Mouse (Mus musculus): ENCODE results near the gene Cacfd1.

Cacfd1 gene

GRCm38 (mm10) chr2:27026857-27027617, 17.3 kb downstream of the Cacfd1 start:
- DNase-seq (ENCODE audit: low spot score) = no peak

DNA sequence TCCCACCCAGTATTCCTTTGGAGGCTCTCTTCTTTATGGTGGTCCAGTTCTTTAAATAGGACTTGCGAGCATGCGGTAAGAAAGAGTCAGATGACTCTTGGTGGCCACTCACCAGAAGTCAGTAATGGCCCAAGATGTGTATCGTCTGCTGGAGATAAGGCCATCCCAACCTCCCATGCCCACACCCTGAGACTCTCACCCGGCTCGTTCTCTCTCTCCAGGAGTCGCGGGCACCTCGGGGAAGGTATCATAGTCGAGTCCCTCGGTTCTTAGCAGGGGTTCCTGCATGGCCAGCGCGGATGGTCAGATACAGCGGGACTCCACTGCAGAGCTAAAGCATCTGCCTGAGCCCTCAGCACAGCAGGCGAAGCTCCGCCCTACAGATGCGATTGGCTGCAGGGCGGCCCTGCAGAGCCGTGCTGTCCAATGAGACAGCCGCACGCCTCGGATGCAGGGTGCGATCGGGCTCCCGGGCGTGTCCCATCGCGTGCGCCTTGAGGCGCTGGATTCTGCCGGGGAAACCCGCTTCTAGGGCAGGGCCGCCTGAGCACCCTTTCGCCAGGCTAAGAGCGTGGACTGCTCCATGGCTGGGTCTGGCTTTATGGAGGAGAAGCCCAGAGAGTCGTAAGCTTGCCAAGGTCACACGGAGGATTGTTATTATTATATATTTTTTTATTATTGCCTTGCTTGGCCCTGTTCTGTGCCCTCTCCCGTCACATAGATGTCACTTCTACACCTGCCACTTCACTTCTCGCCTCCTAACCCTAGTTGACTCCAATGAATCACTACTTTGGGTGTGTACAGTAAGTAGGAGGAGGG, 18.1 kb downstream of the Cacfd1 start, which contains the start of gene Slc2a6:
Gene Slc2a6 (minus strand): TSS at position 381 of the 819 bp plus-strand sequence.
- peak; percentile 92 for DNase-seq (ENCODE audit: low spot score)

DNA sequence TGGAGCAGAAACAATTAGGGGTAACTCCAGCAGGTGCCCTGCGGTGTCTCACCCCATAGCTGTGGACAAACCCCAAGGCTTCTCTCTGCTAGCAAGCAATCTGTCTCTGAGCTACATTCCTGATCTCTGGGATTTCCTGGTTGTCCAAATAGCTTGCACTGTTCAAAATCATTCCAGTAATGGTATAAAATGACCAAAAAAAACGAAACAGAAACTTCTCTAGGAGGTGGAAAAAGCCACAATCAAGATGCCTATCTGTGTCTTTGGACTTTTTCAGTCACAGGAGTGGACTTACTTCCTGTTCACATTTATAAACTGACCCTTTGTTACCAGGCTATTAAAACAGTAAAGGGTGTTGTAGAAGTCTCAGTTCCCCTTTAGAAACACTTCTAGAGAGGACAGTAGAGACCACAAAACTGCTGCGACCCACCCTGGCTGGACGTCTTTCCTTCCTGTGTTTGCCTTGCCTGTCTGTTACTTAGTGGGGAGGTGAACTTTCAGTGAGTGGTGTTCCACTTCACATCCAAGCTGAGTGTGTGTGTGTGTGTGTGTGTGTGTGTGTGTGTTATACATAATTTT, 18.8 kb downstream of the Cacfd1 start:
- DNase-seq (ENCODE audit: low spot score) = no peak

- DNase-seq (ENCODE audit: low spot score) = no peak
Measured at GRCm38 (mm10) chr2:27032361-27032760, 22.6 kb downstream of the Cacfd1 start.

DNA sequence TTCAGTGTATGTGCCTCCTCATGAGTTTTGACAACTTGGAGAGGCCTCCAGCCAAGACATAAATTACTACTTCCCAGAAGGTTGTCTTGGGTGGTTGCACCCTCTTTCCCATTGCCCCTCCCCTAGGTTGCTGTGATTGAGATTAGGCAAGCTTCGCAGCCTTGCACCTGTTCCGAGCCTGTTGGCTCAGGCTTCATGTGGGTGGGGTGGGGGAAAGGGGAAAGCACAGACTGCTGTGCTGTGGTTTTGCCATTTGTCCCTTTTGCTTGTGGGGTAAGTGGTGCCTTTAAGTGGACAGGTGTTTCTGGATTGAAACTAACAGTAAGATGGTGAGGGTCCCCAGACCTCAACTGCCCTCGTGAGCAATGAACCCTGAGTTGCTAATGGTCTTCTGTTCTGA, 26.3 kb downstream of the Cacfd1 start:
- DNase-seq (ENCODE audit: low spot score) = no peak

DNA sequence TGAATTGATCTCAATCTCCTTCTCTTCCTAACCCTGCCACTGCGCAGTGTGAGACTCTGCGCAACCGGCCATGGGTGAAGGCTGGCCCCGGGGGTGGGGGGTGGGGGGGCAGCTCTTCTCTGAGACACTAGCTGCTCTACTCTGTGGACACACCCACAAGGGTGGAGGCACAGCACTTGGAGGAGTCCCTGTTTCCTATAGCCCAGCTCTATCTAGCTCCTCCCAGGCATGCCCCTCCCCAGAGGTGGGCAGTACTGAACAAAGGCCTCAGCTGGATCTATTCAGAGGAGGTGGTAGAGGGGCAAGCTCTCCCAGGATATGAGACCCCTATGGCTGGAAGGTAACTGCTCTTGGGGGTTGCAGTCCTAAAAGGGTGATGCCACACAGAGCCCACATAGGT, 27.3 kb downstream of the Cacfd1 start:
- DNase-seq (ENCODE audit: low spot score) = no peak

GRCm38 (mm10) chr2:27038596-27038995, 28.9 kb downstream of the Cacfd1 start:
- peak; percentile 85 for DNase-seq (ENCODE audit: low spot score)

DNA sequence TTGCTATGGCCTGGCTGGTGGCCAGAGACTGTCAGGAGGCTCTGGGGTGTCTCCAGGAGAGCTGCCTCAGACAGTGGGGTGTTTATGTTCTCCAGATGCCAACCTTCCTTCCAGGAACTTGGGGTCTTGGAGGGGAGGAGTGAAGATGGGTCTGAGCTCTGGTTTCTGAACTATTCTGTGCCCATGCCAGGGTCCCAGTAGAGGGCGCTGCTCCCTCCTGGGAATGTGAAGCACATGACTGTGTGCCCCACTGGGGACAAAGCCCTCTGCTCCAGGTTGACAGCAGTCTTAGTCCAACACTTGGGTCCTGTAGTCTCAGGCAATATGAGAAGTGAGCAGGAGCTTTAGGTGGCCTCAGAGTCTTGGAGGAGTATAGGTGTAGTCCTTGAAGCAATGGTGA, 29.6 kb downstream of the Cacfd1 start:
- no peak for DNase-seq (ENCODE audit: low spot score)

- DNase-seq (ENCODE audit: low spot score) = no peak
Measured at GRCm38 (mm10) chr2:27042131-27042844, 32.6 kb downstream of the Cacfd1 start.

GRCm38 (mm10) chr2:27043461-27043860, 33.7 kb downstream of the Cacfd1 start:
- peak; percentile 93 for DNase-seq (ENCODE audit: low spot score)

DNA sequence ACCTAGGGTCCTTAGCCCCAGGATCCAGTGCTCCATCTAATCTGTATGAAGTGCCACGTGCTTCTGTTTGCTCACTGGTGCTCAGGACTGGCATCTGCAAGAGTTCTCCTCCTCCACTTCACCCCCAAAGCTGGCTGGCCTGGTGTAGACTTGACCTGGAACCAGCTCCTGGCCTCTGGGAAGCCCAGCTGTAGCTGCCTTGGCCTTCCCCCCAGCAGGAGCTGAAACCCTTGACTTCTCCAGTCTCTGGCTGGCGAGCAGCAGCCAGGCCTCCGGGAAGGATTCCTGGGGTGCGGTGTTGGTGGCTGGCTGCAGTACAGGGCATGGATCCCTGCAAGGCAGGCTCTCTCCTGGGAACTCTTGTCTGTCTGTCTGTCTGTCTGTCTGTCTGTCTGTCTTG, 34.4 kb downstream of the Cacfd1 start:
- DNase-seq (ENCODE audit: low spot score) = no peak

GRCm38 (mm10) chr2:27044641-27045040, 34.9 kb downstream of the Cacfd1 start:
- DNase-seq (ENCODE audit: low spot score) = no peak

DNA sequence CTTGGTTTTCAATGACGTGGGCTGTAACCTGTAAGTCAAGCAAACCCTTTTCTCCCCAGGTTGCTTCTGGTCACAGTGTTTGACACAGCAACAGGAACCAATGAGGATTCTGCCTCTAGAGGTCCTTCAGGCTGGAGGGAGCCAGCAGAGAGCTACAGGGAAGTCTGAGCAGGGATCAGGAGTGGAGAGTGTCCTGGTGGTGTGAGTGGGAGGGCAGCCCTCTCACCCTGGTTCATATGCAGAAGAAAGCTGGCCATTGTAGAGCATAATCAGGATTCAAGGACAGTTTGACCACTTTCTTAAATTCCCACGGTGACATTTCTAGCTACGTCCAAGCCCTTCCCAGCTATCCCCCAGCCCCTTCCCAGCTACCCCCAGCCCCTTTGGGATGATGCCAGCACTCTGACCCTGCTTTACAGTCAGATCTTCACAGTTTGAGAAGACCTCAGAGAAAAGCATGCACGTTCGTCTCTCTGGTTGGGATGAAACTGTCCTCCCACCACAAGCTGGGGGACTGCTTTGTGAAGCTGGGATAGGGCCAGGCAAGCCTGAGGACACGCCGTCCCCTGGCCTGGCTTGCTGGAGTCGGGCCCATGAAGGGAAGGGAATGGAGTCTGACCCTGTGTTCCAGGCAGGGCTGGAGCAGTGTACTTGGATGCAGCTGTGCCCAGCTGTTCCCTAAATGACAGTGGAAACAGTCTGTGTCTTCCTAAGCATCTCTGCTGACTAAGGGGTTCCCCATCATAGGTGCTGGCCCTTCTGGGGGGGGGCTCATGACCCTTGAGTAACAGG, 36.4 kb downstream of the Cacfd1 start:
- DNase-seq (ENCODE audit: low spot score) = no peak

DNA sequence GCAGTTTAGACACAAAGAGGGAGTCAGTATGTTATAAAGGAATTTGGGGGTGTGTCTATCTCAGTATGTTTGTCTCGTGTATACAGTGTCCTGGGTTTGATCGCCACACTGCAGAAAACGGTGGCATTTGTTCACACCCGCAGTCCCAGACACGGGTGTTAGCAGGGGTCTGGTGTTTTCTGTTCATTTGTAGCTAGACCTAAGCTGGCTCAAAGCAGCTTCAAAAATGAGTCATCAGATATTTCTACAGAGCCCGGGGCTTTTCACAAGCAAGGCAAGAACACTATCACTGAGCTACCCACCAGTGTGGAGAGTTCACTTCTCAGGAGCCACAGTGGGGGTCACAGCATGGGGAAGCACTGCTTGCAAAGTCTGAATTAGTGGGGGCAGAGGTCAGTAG, 39.7 kb downstream of the Cacfd1 start:
- DNase-seq (ENCODE audit: low spot score) = no peak

GRCm38 (mm10) chr2:27058251-27058650, 48.5 kb downstream of the Cacfd1 start:
- no peak for DNase-seq (ENCODE audit: low spot score)

GRCm38 (mm10) chr2:27058751-27059150, 49.0 kb downstream of the Cacfd1 start:
- no peak for DNase-seq (ENCODE audit: low spot score)

GRCm38 (mm10) chr2:27059187-27059586, 49.5 kb downstream of the Cacfd1 start:
- DNase-seq (ENCODE audit: low spot score) = no peak

DNA sequence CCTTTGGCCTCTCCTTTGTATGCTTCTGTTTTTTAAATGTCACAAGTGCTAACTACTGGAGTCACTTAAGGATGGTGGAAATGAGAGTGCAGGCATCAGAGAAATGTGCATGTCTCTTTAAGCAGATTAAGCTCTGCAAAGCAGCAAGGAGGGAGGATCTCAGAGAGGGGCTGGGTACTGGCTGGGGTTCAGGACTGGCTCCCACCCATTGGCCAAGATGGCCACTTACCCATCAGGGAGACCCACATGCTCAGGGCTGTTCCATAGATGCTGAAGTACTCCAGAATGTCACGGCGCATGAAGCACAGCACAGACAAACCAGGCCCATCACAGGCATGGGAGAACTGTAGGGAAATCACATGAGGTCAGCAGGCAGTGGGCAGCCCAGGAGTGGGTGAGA, 57.4 kb downstream of the Cacfd1 start:
- no peak for DNase-seq (ENCODE audit: low spot score)

DNA sequence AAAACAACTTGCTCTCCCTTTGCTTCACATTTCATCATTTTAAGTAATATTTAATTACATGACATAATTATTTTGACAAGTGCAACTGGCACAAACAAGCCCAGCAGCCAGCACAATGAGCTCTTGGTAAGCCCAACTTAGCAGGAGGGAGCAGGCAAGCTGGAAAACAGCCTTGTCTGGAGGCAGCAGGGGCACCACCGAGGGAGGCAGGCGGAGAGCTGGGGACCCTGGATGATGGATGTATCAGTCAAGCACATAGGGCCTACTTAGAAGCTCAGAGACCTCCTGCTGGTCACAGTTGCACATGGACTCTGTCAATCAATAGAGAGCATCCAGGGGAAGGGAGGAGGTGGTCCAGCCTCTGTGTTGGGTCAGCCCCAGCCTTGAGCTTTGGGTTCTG, 58.3 kb downstream of the Cacfd1 start:
- no peak for DNase-seq (ENCODE audit: low spot score)

- no peak for DNase-seq (ENCODE audit: low spot score)
Measured at GRCm38 (mm10) chr2:27069646-27070045, 59.9 kb downstream of the Cacfd1 start.

- no peak for DNase-seq (ENCODE audit: low spot score)
Measured at GRCm38 (mm10) chr2:27070247-27070813, 60.6 kb downstream of the Cacfd1 start.
